Mouse (Mus musculus): ENCODE measurements around the gene Kdelr1. TPM values are rescaled to one million over a fixed set of nuclear protein-coding genes. Genes with fewer than 3 reads are reported as not detected.
"Not testable (repeated sequence)": the region's sequence is repeated elsewhere in the genome, so short reads cannot be mapped to it uniquely, and the experiment has no call there.

Kdelr1 gene
- total RNA-seq, 2 experiments from 2014 or later = 63.2 to 65.6 TPM

DNA sequence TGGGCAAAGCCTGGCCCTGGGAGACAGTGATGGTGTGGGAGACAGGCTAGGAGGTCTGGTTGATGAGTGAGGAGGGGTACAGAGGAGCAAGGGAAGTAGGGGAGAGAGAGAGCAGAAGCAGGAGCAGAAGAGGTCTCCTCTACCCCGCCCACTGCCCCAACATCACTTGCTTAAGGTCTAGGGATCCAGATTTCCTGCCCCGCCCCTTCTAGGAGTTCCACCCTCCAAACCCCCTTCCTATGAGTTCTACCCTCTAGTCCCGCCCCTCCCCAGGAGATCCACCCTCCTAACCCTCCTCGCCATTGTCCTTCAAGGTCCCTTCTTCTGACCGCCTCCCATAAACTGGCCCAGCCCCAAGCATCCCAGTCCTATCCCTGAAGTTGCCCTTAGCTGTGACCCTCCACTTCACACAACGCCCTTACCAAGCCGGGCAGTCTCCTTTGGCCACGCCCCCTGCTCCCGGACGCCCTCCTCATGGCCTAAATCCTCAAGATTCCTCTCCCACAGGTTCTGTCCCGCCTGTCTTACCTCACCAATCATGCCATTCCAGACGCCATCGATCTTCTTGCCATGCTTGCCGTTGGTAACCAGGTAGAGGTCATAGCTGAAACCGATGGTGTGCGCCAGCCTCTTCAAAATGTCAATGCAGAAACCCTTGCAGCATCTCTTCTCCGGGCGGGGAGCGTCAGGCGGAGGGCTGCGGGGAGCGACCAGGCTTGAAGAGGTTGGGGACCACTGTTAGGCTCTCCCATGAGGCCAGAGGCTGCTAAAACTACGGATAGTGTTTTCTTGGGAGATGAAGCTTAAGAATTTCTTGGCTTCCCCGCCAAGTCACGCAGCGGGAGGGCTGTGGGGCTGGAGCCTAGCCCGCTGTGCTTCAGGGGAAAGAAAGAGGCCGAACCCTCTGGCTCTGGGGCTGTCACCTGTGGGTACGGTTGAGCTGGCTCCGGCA lies 15.3 kb upstream of the Kdelr1 start:
- peak; percentile 27 for DNase-seq
- no peak overlapping the region for H3K27ac ChIP-seq
- no peak for TF ChIP-seq CTCF (IDR thresholded peaks at IDR 0.05)
- intact Hi-C loops (cut with DNase I) = no loop called here
- peak overlapping the region; percentile 61 for H3K4me3 ChIP-seq

- no peak for DNase-seq
- intact Hi-C loops (cut with DNase I) = no loop called here
- no peak for TF ChIP-seq CTCF (IDR thresholded peaks at IDR 0.05)
- Histone ChIP-seq H3K4me3 (no peak overlapping the region), H3K27ac (no peak overlapping the region)
Measured at GRCm38 (mm10) chr7:45859008-45859407, 13.6 kb upstream of the Kdelr1 start.

- Histone ChIP-seq H3K27ac (no peak overlapping the region), H3K4me3 (no peak overlapping the region)
- DNase-seq = no peak
- intact Hi-C loops (cut with DNase I) = no loop called here
- no peak for TF ChIP-seq CTCF (IDR thresholded peaks at IDR 0.05)
Measured at GRCm38 (mm10) chr7:45862804-45863203, 9.8 kb upstream of the Kdelr1 start.

- peak; percentile 9 for DNase-seq
- intact Hi-C loops (cut with DNase I) = no loop called here
- TF ChIP-seq CTCF (IDR thresholded peaks at IDR 0.05) = no peak
- no peak overlapping the region for H3K27ac ChIP-seq
- no peak overlapping the region for H3K4me3 ChIP-seq
Measured at GRCm38 (mm10) chr7:45864435-45864834, 8.1 kb upstream of the Kdelr1 start.

- TF ChIP-seq CTCF (IDR thresholded peaks at IDR 0.05) = no peak
- peak overlapping the region; percentile 83 for H3K27ac ChIP-seq
- H3K4me3 ChIP-seq = peak overlapping the region; percentile 86
- DNase-seq = peak; percentile 95
- intact Hi-C loops (cut with DNase I) = no loop called here
Measured at GRCm38 (mm10) chr7:45865925-45866910, 6.4 kb upstream of the Kdelr1 start.

DNA sequence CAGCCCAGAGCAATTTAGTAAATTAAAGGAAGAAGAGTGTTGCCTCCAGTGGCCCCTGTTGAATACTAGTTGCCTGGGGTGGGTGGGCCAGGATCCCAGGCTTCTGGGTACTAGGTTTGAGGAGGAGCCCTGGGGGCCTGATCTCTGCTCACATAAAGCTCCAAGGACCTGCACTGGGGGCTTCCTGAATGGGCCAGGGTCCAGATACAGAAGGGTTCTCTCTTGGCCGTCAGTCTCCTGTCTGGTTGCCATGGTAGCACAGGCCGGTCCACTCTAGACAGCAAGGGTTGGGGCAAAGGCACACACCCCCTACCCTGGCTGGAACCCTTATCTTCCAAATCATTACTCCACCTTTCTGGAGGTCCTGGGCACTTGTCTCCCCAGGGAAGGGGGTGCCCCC lies 4.7 kb upstream of the Kdelr1 start:
- H3K4me3 ChIP-seq = no peak overlapping the region
- peak; percentile 9 for DNase-seq
- intact Hi-C loops (cut with DNase I) = no loop called here
- no peak for TF ChIP-seq CTCF (IDR thresholded peaks at IDR 0.05)
- H3K27ac ChIP-seq = no peak overlapping the region

DNA sequence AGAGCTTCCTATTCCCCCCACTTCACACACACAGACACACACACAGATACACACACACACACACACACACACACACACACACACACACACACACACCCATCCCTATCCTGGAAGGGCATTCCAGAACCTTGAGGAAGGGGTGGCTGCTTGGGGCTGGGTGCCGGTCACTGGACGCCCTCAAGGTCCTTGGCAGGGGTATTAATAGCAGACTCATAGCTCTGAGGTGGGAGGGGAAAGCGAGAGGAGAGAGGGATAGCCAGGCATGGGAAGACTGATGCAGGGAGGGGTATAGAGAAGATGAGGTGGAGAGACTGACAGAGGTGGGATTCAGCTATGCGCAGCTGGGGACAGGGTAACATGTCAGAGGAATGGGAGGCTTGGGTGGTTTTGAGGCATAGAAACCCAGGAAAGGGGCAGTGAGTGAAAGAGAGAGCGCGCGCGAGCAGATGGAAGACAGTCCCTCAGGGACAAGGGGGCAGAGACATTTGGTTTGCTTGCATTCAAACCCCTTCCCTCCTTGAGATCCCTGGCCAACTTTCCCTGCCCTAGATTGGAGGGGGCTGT lies 3.4 kb upstream of the Kdelr1 start:
- intact Hi-C loops (cut with DNase I) = no loop called here
- Histone ChIP-seq H3K27ac (no peak overlapping the region), H3K4me3 (no peak overlapping the region)
- peak; percentile 17 for DNase-seq
- no peak for TF ChIP-seq CTCF (IDR thresholded peaks at IDR 0.05)

DNA sequence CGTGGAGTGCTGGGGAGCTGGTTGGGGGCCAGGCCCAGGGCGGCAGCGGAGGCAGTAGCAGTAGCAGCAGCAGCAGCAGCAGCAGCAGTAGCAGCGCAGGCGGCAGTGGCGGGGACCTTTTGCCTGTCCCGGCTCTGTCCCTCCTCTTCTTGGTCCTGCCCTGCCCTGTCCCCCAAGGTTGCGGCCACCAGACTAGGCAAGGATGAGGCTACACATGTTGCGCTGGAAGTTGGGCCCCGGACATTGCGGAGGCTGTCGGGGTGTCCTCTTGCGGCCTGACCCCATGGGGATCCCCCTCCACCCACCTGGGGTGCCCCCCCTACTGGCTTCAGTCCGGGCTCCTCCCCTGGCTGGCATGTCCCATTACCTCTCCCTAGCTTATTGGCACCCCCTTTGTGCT lies 2.8 kb upstream of the Kdelr1 start:
- Histone ChIP-seq H3K4me3 (no peak overlapping the region), H3K27ac (no peak overlapping the region)
- peak; percentile 29 for DNase-seq
- intact Hi-C loops (cut with DNase I) = no loop called here
- no peak for TF ChIP-seq CTCF (IDR thresholded peaks at IDR 0.05)

GRCm38 (mm10) chr7:45870282-45871058 lies 2.1 kb upstream of the Kdelr1 start:
- no peak for TF ChIP-seq CTCF (IDR thresholded peaks at IDR 0.05)

DNA sequence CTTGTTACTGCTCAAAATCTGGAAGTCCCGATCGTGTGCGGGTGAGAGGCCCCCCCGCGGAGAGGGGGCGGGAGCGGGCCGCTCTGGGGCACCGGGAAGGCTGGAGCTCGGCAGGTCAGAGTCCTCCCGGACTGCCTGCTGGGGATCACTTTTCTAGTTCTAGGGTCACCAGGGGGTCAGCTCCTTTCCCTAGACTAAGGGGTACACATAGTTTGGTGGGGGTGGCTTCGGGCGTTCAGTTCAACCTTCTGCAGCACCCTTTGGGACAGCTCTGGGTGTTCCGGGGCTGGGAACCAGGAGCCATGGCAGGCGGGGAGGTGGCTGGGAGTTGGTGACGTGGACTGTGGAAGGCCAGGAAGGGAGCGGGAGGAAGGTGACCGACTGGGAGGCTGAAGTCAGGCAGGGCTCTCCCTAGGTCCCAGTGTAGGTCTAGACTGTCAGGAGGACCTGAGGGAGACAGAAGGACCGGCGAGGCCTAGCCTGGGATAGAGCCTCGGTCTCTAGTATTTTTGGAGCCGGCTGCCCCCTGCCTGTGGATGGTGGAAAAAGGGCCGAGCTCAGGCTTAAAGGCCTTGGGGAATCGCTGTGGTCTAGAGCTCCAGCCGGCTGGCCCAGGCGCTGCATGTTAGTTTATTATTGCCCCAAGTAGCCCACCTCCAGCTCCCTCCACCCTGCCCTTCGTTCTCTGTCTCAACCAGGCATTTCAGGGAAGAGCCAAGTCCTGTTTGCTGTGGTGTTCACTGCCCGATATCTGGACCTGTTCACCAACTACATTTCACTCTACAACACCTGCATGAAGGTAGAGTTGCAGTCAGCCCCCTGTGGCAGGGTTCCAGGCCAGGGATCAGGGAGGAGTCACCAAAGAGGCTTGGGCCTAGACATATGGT lies 732 bp downstream of the Kdelr1 start:
- intact Hi-C loops (cut with DNase I) = loop anchor here (2.0 kb wide), 1 partner anchor 23 kb away; the partner anchor contains the start of genes Syngr4 and Tmem143
- peak; percentile 45 for TF ChIP-seq CTCF (IDR thresholded peaks at IDR 0.05)
- DNase-seq = peak; percentile 70

More at GRCm38 (mm10) chr7:45870282-45871058, 2.1 kb upstream of the Kdelr1 start:
- DNase-seq = peak; percentile 30
- no peak overlapping the region for H3K27ac ChIP-seq
- intact Hi-C loops (cut with DNase I) = no loop called here
- no peak overlapping the region for H3K4me3 ChIP-seq

GRCm38 (mm10) chr7:45876895-45877294 lies 4.3 kb downstream of the Kdelr1 start:
- no peak overlapping the region for H3K4me3 ChIP-seq
- no peak for DNase-seq
- no peak overlapping the region for H3K27ac ChIP-seq
- no peak for TF ChIP-seq CTCF (IDR thresholded peaks at IDR 0.05)
- intact Hi-C loops (cut with DNase I) = no loop called here

More for the DNA sequence above, 732 bp downstream of the Kdelr1 start:
- Histone ChIP-seq H3K4me3 (peak overlapping the region; percentile 97), H3K27ac (peak overlapping the region; percentile 95)

DNA sequence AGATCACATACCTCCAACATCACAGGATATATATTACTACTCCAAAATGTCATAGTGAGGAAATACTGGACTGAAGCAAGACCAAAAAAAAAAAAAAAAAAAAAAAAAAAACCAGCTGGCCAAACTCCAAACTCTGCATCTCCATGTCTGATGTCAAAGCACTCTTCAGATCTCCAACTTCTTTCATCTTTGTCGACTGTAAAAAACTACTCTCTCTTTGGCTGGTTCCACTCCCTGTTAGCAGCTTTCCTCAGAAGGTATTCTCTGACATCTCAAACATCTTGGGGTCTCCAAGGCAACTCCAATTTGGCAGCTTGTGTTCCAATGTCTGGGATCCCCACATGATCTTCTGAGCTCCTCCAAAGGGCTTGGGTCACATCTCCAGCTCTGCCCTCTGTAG lies 5.7 kb downstream of the Kdelr1 start, which contains the start of gene Grin2d:
Grin2d (minus strand) TSS at position 101 of the 400 bp plus-strand sequence.
- intact Hi-C loops (cut with DNase I); H3K27ac ChIP-seq; H3K4me3 ChIP-seq; DNase-seq: not testable (repeated sequence)

Measured in gastrocnemius, adult 2 months (tissue).